Mouse (Mus musculus) thymus, adult 2 months (tissue): ENCODE results near the gene Ccdc9. TPM values are rescaled to one million over a fixed set of nuclear protein-coding genes. Genes with fewer than 3 reads are reported as not detected.
"Not testable (repeated sequence)": the region's sequence is repeated elsewhere in the genome, so short reads cannot be mapped to it uniquely, and the experiment has no call there.

ENCODE experiments used
- DNase-seq: peaks from one replicate; pipeline ENCODE4 v3.0.0; 2021
- H3K27ac ChIP-seq: fragments of 200-500 bp; 2 replicates; pipeline ENCODE4 v1.5.1; 2012; ENCODE audit warnings: low read length, control low read depth; ENCODE audit not compliant: control insufficient read depth, insufficient read depth
- H3K27me3 ChIP-seq: fragments of 200-500 bp; 2 replicates; pipeline ENCODE4 v1.6.1; 2012; ENCODE audit warnings: mild to moderate bottlenecking, low read length, moderate library complexity, mixed read lengths; ENCODE audit not compliant: control insufficient read depth, insufficient read depth
- H3K36me3 ChIP-seq: fragments of 200-500 bp; 2 replicates; pipeline ENCODE4 v1.6.1; 2012; ENCODE audit warnings: mild to moderate bottlenecking, low read length, moderate library complexity; ENCODE audit not compliant: control insufficient read depth, insufficient read depth
- H3K4me1 ChIP-seq: fragments of 200-500 bp; replicated peaks from 2 replicates; pipeline ENCODE4 v1.6.1; 2012; ENCODE audit warnings: low read length; ENCODE audit not compliant: control insufficient read depth, insufficient read depth
- H3K4me3 ChIP-seq: fragments of 200-500 bp; 2 replicates; pipeline ENCODE4 v1.5.1; 2012; ENCODE audit warnings: mild to moderate bottlenecking, low read length, control low read depth, moderate library complexity; ENCODE audit not compliant: control insufficient read depth, insufficient read depth
- CTCF ChIP-seq: fragments of 200-500 bp; IDR thresholded peaks from 2 replicates; pipeline ENCODE4 v1.5.1; 2012; ENCODE audit warnings: mild to moderate bottlenecking, control low read depth, low read length, moderate library complexity, borderline replicate concordance; ENCODE audit not compliant: control insufficient read depth, poor library complexity, insufficient read depth; ENCODE audit errors: extremely low read depth
- POLR2A ChIP-seq: fragments of 200-500 bp; IDR thresholded peaks from 2 replicates; pipeline ENCODE4 v1.6.1; 2012; ENCODE audit warnings: mild to moderate bottlenecking, low read length, control low read depth, moderate library complexity; ENCODE audit not compliant: control insufficient read depth, poor library complexity, insufficient read depth; ENCODE audit errors: extremely low read depth
- WGBS: fragments of 180-500 bp; shearing (Covaris S2); methylation state at CpG from one replicate; pipeline ENCODE4 v1.1.7; 2018; 5-methylcytosine and 5-hydroxymethylcytosine counted together
- polyA plus RNA-seq: library from polyadenylated mRNA; depleted of rRNA; stranded (reverse); fragments of >200 nt; gene quantifications from 2 replicates; pipeline ENCODE4 v1.2.3, GENCODE M21; 2012

Gene Ccdc9
- polyA plus RNA-seq, 1 experiment, result 43.0 TPM

GRCm38 (mm10) chr7:16273081-16273765, 13.4 kb downstream of the Ccdc9 start, which contains the start of gene Inafm1:
Gene Inafm1, minus strand, starts transcription at chr7:16273617.
- DNase-seq, result peak; percentile 88

GRCm38 (mm10) chr7:16272681-16273080, 13.9 kb downstream of the Ccdc9 start:
- H3K4me1 ChIP-seq, result peaks cover 17% of the 10 kb centered on the region
- peak; percentile 51 for DNase-seq
- under 1% methylated on average over 46 of the region's 46 CpGs for WGBS
- TF ChIP-seq POLR2A (no peak), CTCF (no peak)
- no peaks in the 10 kb centered on the region for H3K27me3 ChIP-seq
- no peak overlapping the region for H3K27ac ChIP-seq
- H3K4me3 ChIP-seq, result peak overlapping the region; percentile 66
- no peaks in the 10 kb centered on the region for H3K36me3 ChIP-seq

More at GRCm38 (mm10) chr7:16273081-16273765, 13.4 kb downstream of the Ccdc9 start, which contains the start of gene Inafm1:
- peak within 1 kb of the TSS; percentile 68; the same call in 1 of the 2 replicates for H3K27ac ChIP-seq
- H3K4me3 ChIP-seq, result peak within 1 kb of the TSS; percentile 66
- no peaks in the 10 kb centered on the region for H3K27me3 ChIP-seq
- 1% methylated on average over 48 of the region's 49 CpGs for WGBS
- peaks cover 17% of the 10 kb centered on the region for H3K4me1 ChIP-seq
- H3K36me3 ChIP-seq, result no peaks in the 10 kb centered on the region
- no peak for TF ChIP-seq CTCF
- TF ChIP-seq POLR2A, result 0 out of 2 replicates have a peak, but pooled peaks have one; percentile 41

- Histone ChIP-seq H3K27ac (no peak overlapping the region), H3K4me1 (peaks cover 17% of the 10 kb centered on the region), H3K27me3 (no peaks in the 10 kb centered on the region), H3K36me3 (no peaks in the 10 kb centered on the region), H3K4me3 (no peak overlapping the region)
- 96% methylated on average over 1 of the region's 1 CpGs for WGBS
- no peak for DNase-seq
- TF ChIP-seq CTCF (no peak), POLR2A (no peak)
These were observed 15.5 kb downstream of the Ccdc9 start for GRCm38 (mm10) chr7:16271139-16271538.

GRCm38 (mm10) chr7:16266593-16266992, 20.0 kb downstream of the Ccdc9 start:
- H3K4me3 ChIP-seq, H3K27ac ChIP-seq, H3K27me3 ChIP-seq, H3K4me1 ChIP-seq, DNase-seq, H3K36me3 ChIP-seq: not testable (repeated sequence)
- WGBS, result 22% methylated on average over 7 of the region's 7 CpGs

GRCm38 (mm10) chr7:16265856-16266255, 20.7 kb downstream of the Ccdc9 start:
- H3K27ac ChIP-seq, result no peak overlapping the region
- H3K27me3 ChIP-seq, result no peaks in the 10 kb centered on the region
- DNase-seq, result no peak
- 93% methylated on average over 11 of the region's 11 CpGs for whole genome bisulfite sequencing
- H3K4me1 ChIP-seq, result no peaks in the 10 kb centered on the region
- H3K36me3 ChIP-seq, result no peaks in the 10 kb centered on the region
- H3K4me3 ChIP-seq, result no peak overlapping the region
- TF ChIP-seq POLR2A (no peak), CTCF (no peak)

- Histone ChIP-seq H3K4me1 (no peaks in the 10 kb centered on the region), H3K27me3 (no peaks in the 10 kb centered on the region), H3K36me3 (no peaks in the 10 kb centered on the region), H3K27ac (no peak overlapping the region), H3K4me3 (no peak overlapping the region)
- no peak for DNase-seq
- TF ChIP-seq CTCF (no peak), POLR2A (no peak)
- 10% methylated on average over 5 of the region's 5 CpGs for WGBS
These were observed 22.8 kb downstream of the Ccdc9 start for GRCm38 (mm10) chr7:16263843-16264242.

GRCm38 (mm10) chr7:16263015-16263787, 23.4 kb downstream of the Ccdc9 start:
- WGBS, result 14% methylated on average over 8 of the region's 8 CpGs
- TF ChIP-seq POLR2A, result no peak
- no peak overlapping the region for H3K4me3 ChIP-seq
- H3K36me3 ChIP-seq, result no peaks in the 10 kb centered on the region
- H3K4me1 ChIP-seq, result no peaks in the 10 kb centered on the region
- DNase-seq, result peak; percentile 77
- H3K27ac ChIP-seq, result no peak overlapping the region
- no peaks in the 10 kb centered on the region for H3K27me3 ChIP-seq
